Mouse (Mus musculus) C2C12 (cell line): ENCODE measurements around the gene Trim14.

Experiments used
- CEBPB ChIP-seq: IDR thresholded peaks from one replicate; pipeline ENCODE4 v1.6.1; 2011; ENCODE audit warnings: low read depth, mild to moderate bottlenecking, control low read depth, moderate library complexity
- CTCF ChIP-seq: IDR thresholded peaks from one replicate; pipeline ENCODE4 v1.5.1; 2011; ENCODE audit not compliant: control insufficient read depth, insufficient read depth, insufficient read length
- FOSL1 ChIP-seq: IDR thresholded peaks from one replicate; pipeline ENCODE4 v1.8.0; 2011; ENCODE audit warnings: mild to moderate bottlenecking, low read length; ENCODE audit not compliant: poor library complexity, insufficient read depth, severe bottlenecking
- MAX ChIP-seq: IDR thresholded peaks from one replicate; pipeline ENCODE4 v1.6.1; 2011; ENCODE audit warnings: mild to moderate bottlenecking, control low read depth
- MYOG ChIP-seq: IDR thresholded peaks from one replicate; pipeline ENCODE4 v1.6.1; 2011; ENCODE audit not compliant: control insufficient read depth, insufficient read length; ENCODE audit errors: extremely low read depth
- USF1 ChIP-seq: IDR thresholded peaks from one replicate; pipeline ENCODE4 v1.6.1; 2011; ENCODE audit warnings: low read depth, mild to moderate bottlenecking, control low read depth, moderate library complexity

GRCm38 (mm10) chr4:46549979-46550378, 14.0 kb upstream of the Trim14 start:
- TF ChIP-seq MYOG (no peak), CTCF (no peak), MAX (no peak), USF1 (no peak), CEBPB (no peak), FOSL1 (no peak)
